ENCODE assay signal across 22 mouse cellular contexts in genomic region chr5:71761105-71761504, GRCm38 (mm10).
DNase-seq lines count a peak whose midpoint lies in the region; ATAC-seq and TF ChIP-seq lines count a peak whose summit lies in the region.
"Had no signal": no experiment of that assay in that cellular context is flagged by ENCODE, and none has a peak within 500 bp of the region (broad histone marks: within the 10 kb centered on the region; RNA-seq: fewer than 3 reads in every experiment).

No protein-coding gene starts in this region.

- DNase-seq in left cerebral cortex, postnatal 25 days (ENCODE audit: low spot score in 2 of 2): peak; percentile 18 to 23
- DNase-seq in left cerebral cortex, adult 2 months (ENCODE audit: extremely low spot score in 1 of 2, low spot score in 2 of 2): no peak
- DNase-seq in layer of hippocampus, adult 18-20 months (ENCODE audit: low spot score in 2 of 2): peak; percentile 64 to 90
- DNase-seq in layer of hippocampus, adult 9-11 months: peak; percentile 80
- peak; percentile 68 to 72 for DNase-seq in layer of hippocampus, postnatal 36 days
- no peak for DNase-seq in midbrain, postnatal 0 days (ENCODE audit: low spot score)
- no peak for DNase-seq in thymus, adult 18-20 months
- DNase-seq in cerebellum, adult 11 months: no peak
- DNase-seq: adrenal gland, postnatal 14 days; cerebellum, adult 9-11 months; cerebellum, postnatal 36 days; gastrocnemius, postnatal 10 days; heart, adult 18-20 months; heart, postnatal 10 days; heart, postnatal 4 days had no signal

- H3K4me3 ChIP-seq in left cerebral cortex, adult 2 months: no peak overlapping the region
- H3K4me3 ChIP-seq in midbrain, postnatal 0 days (ENCODE audit: low read depth, low read length): no peak overlapping the region
- H3K4me3 ChIP-seq: embryonic facial prominence, embryonic 13.5 days; heart, embryonic 10.5 days; hindbrain, embryonic 12.5 days had no signal

- no peaks in the 10 kb centered on the region for H3K4me1 ChIP-seq in midbrain, postnatal 0 days (ENCODE audit: insufficient read depth, low read length)
- H3K4me1 ChIP-seq: embryonic facial prominence, embryonic 13.5 days; heart, embryonic 10.5 days; hindbrain, embryonic 12.5 days had no signal

- intact Hi-C loops in left cerebral cortex, postnatal 25 days (cut with DNase I): no loop called here
- intact Hi-C loops in left cerebral cortex, adult 2 months (cut with DNase I): no loop called here

- H3K36me3 ChIP-seq in midbrain, postnatal 0 days (ENCODE audit: insufficient read depth, low read length): no peaks in the 10 kb centered on the region
- H3K36me3 ChIP-seq: embryonic facial prominence, embryonic 13.5 days; heart, embryonic 10.5 days; hindbrain, embryonic 12.5 days had no signal

- ATAC-seq in midbrain, postnatal 0 days (ENCODE audit: low FRiP score): no peak
- ATAC-seq: activated CD4-positive, CD25-positive, alpha-beta regulatory T cell, adult 4 months; forebrain, embryonic 14.5 days; hindbrain, embryonic 16.5 days; Patski had no signal

- 90% methylated on average over 6 of the region's 6 CpGs for WGBS in midbrain, postnatal 0 days

- no peak overlapping the region for H3K9ac ChIP-seq in midbrain, postnatal 0 days (replicated peaks; ENCODE audit: low read length, poor library complexity, severe bottlenecking)
- H3K9ac ChIP-seq: embryonic facial prominence, embryonic 13.5 days; hindbrain, embryonic 12.5 days had no signal

- no peak overlapping the region for H3K4me2 ChIP-seq in midbrain, postnatal 0 days (ENCODE audit: low read depth, low read length, poor library complexity, severe bottlenecking)
- H3K4me2 ChIP-seq: embryonic facial prominence, embryonic 13.5 days; hindbrain, embryonic 12.5 days had no signal

- H3K9me3 ChIP-seq in midbrain, postnatal 0 days (ENCODE audit: low read length): no peaks in the 10 kb centered on the region
- H3K9me3 ChIP-seq: embryonic facial prominence, embryonic 13.5 days; heart, embryonic 10.5 days; hindbrain, embryonic 12.5 days had no signal

- no peak overlapping the region for H3K27ac ChIP-seq in left cerebral cortex, adult 2 months
- no peak overlapping the region for H3K27ac ChIP-seq in midbrain, postnatal 0 days (ENCODE audit: low read depth, low read length)
- H3K27ac ChIP-seq: embryonic facial prominence, embryonic 13.5 days; heart, embryonic 10.5 days; hindbrain, embryonic 12.5 days had no signal

- no peak for TF ChIP-seq CTCF in left cerebral cortex, adult 2 months (IDR thresholded peaks at IDR 0.05)
- no peak for TF ChIP-seq CTCF in midbrain, postnatal 0 days (IDR thresholded peaks at IDR 0.05)

- H3K27me3 ChIP-seq in midbrain, postnatal 0 days (ENCODE audit: insufficient read depth, low read length): no peaks in the 10 kb centered on the region
- H3K27me3 ChIP-seq: embryonic facial prominence, embryonic 13.5 days; hindbrain, embryonic 12.5 days had no signal

Comparison
In these comparisons a context has a peak if more than half of its experiments do, and no peak if none do; other contexts are left out.
1. DNase-seq: peak in left cerebral cortex, postnatal 25 days (2 of 2), layer of hippocampus, adult 18-20 months (2 of 2), layer of hippocampus, adult 9-11 months (single experiment) and layer of hippocampus, postnatal 36 days (2 of 2); none in left cerebral cortex, adult 2 months (0 of 2), midbrain, postnatal 0 days (single experiment), thymus, adult 18-20 months (0 of 2) and cerebellum, adult 11 months (single experiment).